Mouse (Mus musculus): ENCODE measurements around the gene Tpcn2.

The Tpcn2 gene

DNA sequence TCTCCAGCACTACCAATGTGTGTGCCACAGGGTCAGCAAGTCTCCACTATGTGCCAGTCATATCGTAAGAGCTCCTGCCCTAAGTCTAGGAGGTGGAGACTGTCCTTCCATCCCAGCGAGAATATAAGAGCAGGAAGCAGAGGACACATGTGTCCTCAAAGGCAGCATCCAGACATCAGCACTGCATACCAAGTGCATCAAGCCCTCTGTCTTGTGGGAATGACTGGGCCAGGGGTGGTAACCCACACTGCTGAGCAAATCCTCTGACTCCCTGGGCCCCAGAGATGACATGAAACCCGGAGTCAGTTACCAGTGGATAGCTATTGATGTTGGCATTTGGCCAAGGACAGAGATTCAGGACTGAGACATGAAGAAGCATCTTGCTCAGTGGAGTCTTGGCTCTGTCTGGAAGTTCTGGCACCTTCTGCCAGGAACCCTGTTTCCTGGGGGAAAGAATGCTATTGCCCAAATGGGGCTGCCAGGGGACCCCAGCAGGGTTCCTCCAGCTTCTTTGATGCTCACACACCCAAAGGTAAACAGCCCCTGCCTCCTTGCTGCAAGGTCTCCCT is 140.2 kb downstream of the Tpcn2 start:
- no peak for DNase-seq

DNA sequence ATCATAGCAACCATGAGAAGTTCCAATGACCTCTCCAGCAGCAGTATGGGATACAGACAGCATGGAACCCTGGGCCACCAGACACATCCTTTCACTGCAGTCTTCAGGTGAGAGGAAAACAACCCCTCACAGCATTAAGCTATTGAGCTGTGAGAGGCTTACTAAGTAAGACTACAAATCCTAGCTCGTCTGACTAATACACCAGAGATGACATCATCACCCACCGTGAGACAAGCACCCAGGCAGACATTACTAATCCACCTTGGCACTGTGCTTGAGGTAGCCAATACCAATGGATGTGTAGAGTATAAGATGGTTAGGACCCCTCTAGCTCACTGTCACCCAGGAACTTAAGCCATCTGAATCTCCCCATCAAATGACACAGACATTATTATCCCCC is 143.2 kb downstream of the Tpcn2 start:
- no peak for DNase-seq

DNA sequence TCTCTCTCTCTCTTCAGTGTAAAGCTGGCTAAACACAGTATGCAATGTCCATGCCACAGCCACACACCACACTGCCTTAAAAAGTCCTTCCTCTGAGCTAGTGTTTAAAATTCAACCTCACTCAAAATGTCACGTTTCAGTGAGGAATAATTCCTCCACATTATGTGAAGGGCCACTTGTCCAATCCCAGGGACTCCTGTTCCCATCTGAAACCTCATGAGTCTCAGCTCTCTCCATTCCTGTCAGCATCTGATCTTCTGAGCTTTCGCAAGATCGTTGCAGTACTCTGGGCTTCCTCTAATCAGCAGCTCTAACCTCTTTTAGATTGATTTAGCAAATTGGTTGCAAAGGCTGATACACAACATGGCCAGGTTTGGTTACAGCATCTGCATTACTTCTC is 144.2 kb downstream of the Tpcn2 start:
- no peak for DNase-seq

DNA sequence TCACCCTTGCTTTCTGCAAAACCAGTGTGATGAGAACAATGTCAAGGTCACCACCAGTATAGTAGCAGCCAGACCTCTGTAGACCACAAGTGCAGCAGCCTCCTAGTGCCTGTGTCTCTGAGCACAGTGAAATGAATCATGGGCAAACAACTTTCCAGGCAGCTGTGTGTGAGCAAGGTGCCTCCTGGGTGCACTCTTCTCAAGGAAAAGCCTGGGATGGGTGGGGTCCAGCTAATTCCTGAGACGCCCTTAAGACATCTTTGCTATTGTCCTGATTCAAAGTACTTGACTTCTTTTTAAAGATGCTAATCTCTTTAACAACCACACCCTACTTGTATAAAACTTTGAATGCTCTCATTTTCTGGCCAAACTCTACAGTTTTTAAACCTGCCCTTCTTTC is 144.7 kb downstream of the Tpcn2 start:
- no peak for DNase-seq

DNA sequence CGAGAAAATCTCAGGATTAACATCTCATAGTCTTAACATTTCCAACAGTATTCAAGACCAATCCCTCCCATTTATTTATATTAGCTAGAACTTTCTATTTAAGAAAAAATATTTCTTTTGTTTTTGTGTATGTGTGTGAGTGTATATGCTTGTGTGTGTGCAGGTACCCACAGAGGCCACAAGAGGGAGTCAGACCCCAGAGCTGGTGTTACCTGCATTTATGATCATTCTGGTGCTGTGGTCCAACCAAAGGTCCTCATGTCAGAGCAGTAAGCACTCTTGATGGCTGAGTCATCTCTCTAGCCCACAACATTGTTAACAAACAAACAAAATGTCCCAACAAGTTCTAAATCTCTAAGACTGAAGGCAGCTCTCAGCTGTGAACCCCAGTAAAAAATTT is 145.9 kb downstream of the Tpcn2 start:
- DNase-seq = no peak

DNA sequence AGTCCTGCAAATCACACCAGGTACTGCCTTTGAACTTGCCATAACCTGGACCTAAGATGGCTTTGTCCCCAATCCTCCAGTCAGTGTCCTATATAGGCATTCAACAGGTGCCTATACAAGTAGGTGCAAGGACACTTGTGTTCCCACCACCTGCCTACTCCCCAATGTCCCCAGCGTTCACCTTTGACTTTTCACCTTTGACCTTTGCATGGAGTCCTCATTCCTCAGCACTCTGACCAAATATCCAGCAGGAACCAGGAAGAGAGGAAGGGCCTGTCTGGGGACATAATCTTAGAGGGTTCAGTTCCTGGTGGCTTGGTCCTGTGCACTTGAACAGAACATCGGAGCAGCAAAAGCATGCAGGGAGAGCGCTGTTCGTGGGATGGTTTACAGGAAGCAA is 147.0 kb downstream of the Tpcn2 start:
- no peak for DNase-seq
